Mouse (Mus musculus) heart, postnatal 0 days (tissue): ENCODE data around the gene Acot7. TPM values are rescaled to one million over a fixed set of nuclear protein-coding genes. Genes with fewer than 3 reads are reported as not detected.
A peak's percentile ranks its signal among the peaks of the same experiment; 100 is the strongest.

Source experiments
- ATAC-seq: fragments of 200-750 bp; cut with Nextera tagmentation; 2 replicates; pipeline ENCODE4 v1.8.0; 2017; ENCODE audit warnings: low read depth, moderate number of reproducible peaks, moderate library complexity; ENCODE audit not compliant: insufficient read depth
- DNase-seq: peaks from one replicate; pipeline ENCODE4 v3.0.0-alpha.2; 2016; ENCODE audit warnings: low spot score
- H3K27ac ChIP-seq: fragments of 300-500 bp; sonication (generic); 2 replicates; pipeline ENCODE4 v1.5.1; 2014; ENCODE audit warnings: low read depth, mild to moderate bottlenecking
- H3K27me3 ChIP-seq: fragments of 300-500 bp; sonication (generic); 2 replicates; pipeline ENCODE4 v1.6.1; 2014; ENCODE audit warnings: low read length, mixed read lengths; ENCODE audit not compliant: control insufficient read depth, insufficient read depth
- H3K36me3 ChIP-seq: fragments of 300-500 bp; sonication (generic); replicated peaks from 2 replicates; pipeline ENCODE4 v1.6.1; 2014; ENCODE audit warnings: low read length, mixed read lengths; ENCODE audit not compliant: control insufficient read depth, insufficient read depth
- H3K4me1 ChIP-seq: fragments of 300-500 bp; sonication (generic); 2 replicates; pipeline ENCODE4 v1.6.1; 2014; ENCODE audit warnings: antibody characterized with exemption; ENCODE audit not compliant: control insufficient read depth, insufficient read depth
- H3K4me2 ChIP-seq: fragments of 300-500 bp; sonication (generic); 2 replicates; pipeline ENCODE4 v1.6.1; 2014; ENCODE audit warnings: low read depth, mild to moderate bottlenecking, low read length, moderate library complexity
- H3K4me3 ChIP-seq: fragments of 300-500 bp; sonication (generic); 2 replicates; pipeline ENCODE4 v1.5.1; 2014; ENCODE audit warnings: low read depth, low read length
- H3K9ac ChIP-seq: fragments of 300-500 bp; sonication (generic); replicated peaks from 2 replicates; pipeline ENCODE4 v1.6.1; 2014; ENCODE audit warnings: low read depth, low read length, mixed read lengths
- H3K9me3 ChIP-seq: fragments of 300-500 bp; sonication (generic); replicated peaks from 2 replicates; pipeline ENCODE4 v1.6.1; 2016; ENCODE audit warnings: low read length; ENCODE audit not compliant: control insufficient read depth
- CTCF ChIP-seq: IDR thresholded peaks from 2 replicates; pipeline ENCODE4 v1.5.1; 2016; ENCODE audit warnings: antibody characterized with exemption, control low read depth, low read depth
- EP300 ChIP-seq: IDR thresholded peaks from 2 replicates; pipeline ENCODE4 v1.6.1; 2016; ENCODE audit warnings: antibody characterized with exemption, low read depth
- whole genome bisulfite sequencing: fragments of 180-500 bp; shearing (Covaris S2); extraction: QIAGEN DNeasy Blood & Tissue Kit; methylation state at CpG from one replicate; pipeline ENCODE4 v1.1.7; 2014; 5-methylcytosine and 5-hydroxymethylcytosine counted together
- polyA plus RNA-seq: library from polyadenylated mRNA; unstranded; fragments of >200 nt; fragmentation: Nextera tagmentation; extraction: Ambion mirVana; gene quantifications from 2 replicates; pipeline ENCODE4 v1.2.1, GENCODE M21; 2015
- total RNA-seq: library from RNA; depleted of rRNA; stranded (reverse); fragments of >200 nt; gene quantifications from 2 replicates; pipeline ENCODE4 v1.2.3, GENCODE M21; 2014; ENCODE audit warnings: low replicate concordance

Gene Acot7
- total and polyA plus RNA-seq, 2 experiments from 2014 or later, result 39.5 to 68.8 TPM

- Histone ChIP-seq H3K36me3 (no peaks in the 10 kb centered on the region), H3K27me3 (peaks cover 24% of the 10 kb centered on the region), H3K4me2 (no peak overlapping the region), H3K9me3 (no peaks in the 10 kb centered on the region), H3K4me3 (no peak overlapping the region), H3K9ac (no peak overlapping the region), H3K4me1 (peaks cover 19% of the 10 kb centered on the region), H3K27ac (no peak overlapping the region)
- 83% methylated on average over 2 of the region's 2 CpGs for WGBS
- ATAC-seq (no peak), DNase-seq (no peak)
- TF ChIP-seq CTCF, result no peak
- TF ChIP-seq EP300, result no peak
Observed at GRCm38 (mm10) chr4:152277916-152278315, 100.0 kb downstream of the Acot7 start.

- H3K9ac ChIP-seq, result no peak overlapping the region
- DNase-seq (no peak), ATAC-seq (no peak)
- H3K27me3 ChIP-seq, result peaks cover 33% of the 10 kb centered on the region
- H3K36me3 ChIP-seq, result no peaks in the 10 kb centered on the region
- H3K9me3 ChIP-seq, result no peaks in the 10 kb centered on the region
- TF ChIP-seq EP300 (no peak), CTCF (no peak)
- H3K4me3 ChIP-seq, result no peak overlapping the region
- H3K4me1 ChIP-seq, result peaks cover 9% of the 10 kb centered on the region; the same call in 1 of the 2 replicates
- 92% methylated on average over 23 of the region's 23 CpGs for WGBS
- no peak overlapping the region for H3K4me2 ChIP-seq
- no peak overlapping the region for H3K27ac ChIP-seq
Observed at GRCm38 (mm10) chr4:152278986-152279385, 101.1 kb downstream of the Acot7 start.

GRCm38 (mm10) chr4:152281601-152282000 lies 103.7 kb downstream of the Acot7 start:
- TF ChIP-seq CTCF (no peak), EP300 (no peak)
- H3K4me1 ChIP-seq, result no peaks in the 10 kb centered on the region
- no peak overlapping the region for H3K4me2 ChIP-seq
- H3K27ac ChIP-seq, result no peak overlapping the region
- no peaks in the 10 kb centered on the region for H3K9me3 ChIP-seq
- H3K36me3 ChIP-seq, result no peaks in the 10 kb centered on the region
- ATAC-seq (no peak), DNase-seq (no peak)
- WGBS, result 64% methylated on average over 15 of the region's 15 CpGs
- no peak overlapping the region for H3K4me3 ChIP-seq
- peaks cover 46% of the 10 kb centered on the region for H3K27me3 ChIP-seq
- no peak overlapping the region for H3K9ac ChIP-seq

- TF ChIP-seq EP300, result no peak
- no peak for TF ChIP-seq CTCF
- Histone ChIP-seq H3K36me3 (no peaks in the 10 kb centered on the region), H3K9me3 (no peaks in the 10 kb centered on the region), H3K27me3 (peaks cover 57% of the 10 kb centered on the region), H3K4me2 (peak overlapping the region; percentile 44), H3K27ac (no peak overlapping the region), H3K4me3 (peak overlapping the region; percentile 8; the same call in 1 of the 2 replicates), H3K9ac (no peak overlapping the region), H3K4me1 (no peaks in the 10 kb centered on the region)
- no peak for DNase-seq
- 18% methylated on average over 34 of the region's 34 CpGs for WGBS
- ATAC-seq, result peak; percentile 0; the same call in 1 of the 2 replicates
Observed at GRCm38 (mm10) chr4:152282721-152283120, 104.8 kb downstream of the Acot7 start.

- Histone ChIP-seq H3K4me2 (peak overlapping the region; percentile 44), H3K9me3 (no peaks in the 10 kb centered on the region), H3K27me3 (peaks cover 64% of the 10 kb centered on the region), H3K4me3 (peak overlapping the region; percentile 8; the same call in 1 of the 2 replicates), H3K4me1 (no peaks in the 10 kb centered on the region), H3K36me3 (no peaks in the 10 kb centered on the region), H3K27ac (no peak overlapping the region), H3K9ac (no peak overlapping the region)
- peak; percentile 84 for ATAC-seq
- no peak for TF ChIP-seq EP300
- peak; percentile 90 for TF ChIP-seq CTCF
- 9% methylated on average over 55 of the region's 70 CpGs for WGBS
- DNase-seq, result peak; percentile 70
Observed at GRCm38 (mm10) chr4:152283186-152283950, 105.4 kb downstream of the Acot7 start.

- TF ChIP-seq EP300, result no peak
- peak; percentile 72 for TF ChIP-seq CTCF
- peak; percentile 64 for DNase-seq
Observed at GRCm38 (mm10) chr4:152285505-152285904, 107.6 kb downstream of the Acot7 start.

More at GRCm38 (mm10) chr4:152285505-152285904, 107.6 kb downstream of the Acot7 start:
- Histone ChIP-seq H3K4me2 (no peak overlapping the region), H3K27ac (no peak overlapping the region), H3K27me3 (peaks cover 78% of the 10 kb centered on the region), H3K9ac (no peak overlapping the region), H3K4me3 (no peak overlapping the region), H3K9me3 (no peaks in the 10 kb centered on the region), H3K36me3 (no peaks in the 10 kb centered on the region), H3K4me1 (0 out of 2 replicates have a peak, but pooled peaks cover 2% of the 10 kb centered on the region)
- ATAC-seq, result peak; percentile 21; the same call in 1 of the 2 replicates
- 3% methylated on average over 10 of the region's 10 CpGs for WGBS
